Mouse (Mus musculus) olfactory bulb, adult 2 months (tissue): ENCODE data around the gene Urb1.

Source experiments
- CTCF ChIP-seq: fragments of 200-500 bp; IDR thresholded peaks from 2 replicates; pipeline ENCODE4 v1.5.1; 2012; ENCODE audit warnings: low read depth, mild to moderate bottlenecking, low read length, moderate library complexity; ENCODE audit not compliant: insufficient read depth
- POLR2A ChIP-seq: fragments of 200-500 bp; IDR thresholded peaks from 2 replicates; pipeline ENCODE4 v1.6.1; 2012; ENCODE audit warnings: mild to moderate bottlenecking, low read depth, low read length, moderate library complexity; ENCODE audit not compliant: insufficient read depth

- TF ChIP-seq POLR2A (no peak), CTCF (no peak)
Observed at GRCm38 (mm10) chr16:90810716-90811256, 573 bp upstream of the Urb1 start.
